Mouse (Mus musculus) kidney, adult 9 months (tissue): Measurements from ENCODE around the gene Lrp3.
A peak's percentile ranks its signal among the peaks of the same experiment; 100 is the strongest.

Experiments used
- DNase-seq: peaks from one replicate; pipeline ENCODE4 v3.0.0; 2022

Gene Lrp3

DNA sequence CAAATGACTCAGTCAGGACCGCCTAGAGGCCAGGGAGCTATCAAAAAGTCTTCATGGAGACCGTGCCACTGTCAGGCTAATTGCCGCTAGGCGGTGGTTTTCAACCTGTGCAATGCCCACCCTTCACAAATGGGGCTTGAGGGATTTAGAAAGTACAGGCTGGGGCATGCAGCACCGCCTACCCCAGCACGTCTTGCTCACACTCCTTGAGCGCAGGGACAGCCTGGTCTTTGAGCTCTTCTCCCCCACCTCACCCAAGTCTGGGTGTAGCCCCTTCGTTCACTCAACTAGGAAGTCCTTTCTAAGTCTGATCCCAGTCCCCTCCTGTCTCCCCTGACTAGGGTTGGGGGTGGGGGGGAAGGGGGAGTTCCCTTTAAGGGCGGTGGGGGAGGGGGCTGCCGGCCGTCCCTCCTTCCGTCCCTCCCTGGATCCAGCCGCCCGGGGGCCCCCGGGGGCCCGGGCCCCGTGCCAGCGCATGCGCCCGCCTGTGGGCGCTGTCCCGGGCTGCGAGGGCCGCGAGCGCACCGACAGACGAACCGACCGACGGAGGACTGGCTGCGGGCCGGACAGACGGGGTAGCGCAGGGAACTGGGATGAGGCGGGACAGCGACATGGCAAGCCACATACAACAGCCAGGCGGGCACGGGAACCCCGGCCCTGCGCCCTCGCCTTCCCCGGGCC is 29.3 kb downstream of the Lrp3 start, which contains the start of gene Slc7a10:
Gene Slc7a10, plus strand, starts transcription at position 497 of the 681 bp plus-strand sequence.
- DNase-seq = no peak

DNA sequence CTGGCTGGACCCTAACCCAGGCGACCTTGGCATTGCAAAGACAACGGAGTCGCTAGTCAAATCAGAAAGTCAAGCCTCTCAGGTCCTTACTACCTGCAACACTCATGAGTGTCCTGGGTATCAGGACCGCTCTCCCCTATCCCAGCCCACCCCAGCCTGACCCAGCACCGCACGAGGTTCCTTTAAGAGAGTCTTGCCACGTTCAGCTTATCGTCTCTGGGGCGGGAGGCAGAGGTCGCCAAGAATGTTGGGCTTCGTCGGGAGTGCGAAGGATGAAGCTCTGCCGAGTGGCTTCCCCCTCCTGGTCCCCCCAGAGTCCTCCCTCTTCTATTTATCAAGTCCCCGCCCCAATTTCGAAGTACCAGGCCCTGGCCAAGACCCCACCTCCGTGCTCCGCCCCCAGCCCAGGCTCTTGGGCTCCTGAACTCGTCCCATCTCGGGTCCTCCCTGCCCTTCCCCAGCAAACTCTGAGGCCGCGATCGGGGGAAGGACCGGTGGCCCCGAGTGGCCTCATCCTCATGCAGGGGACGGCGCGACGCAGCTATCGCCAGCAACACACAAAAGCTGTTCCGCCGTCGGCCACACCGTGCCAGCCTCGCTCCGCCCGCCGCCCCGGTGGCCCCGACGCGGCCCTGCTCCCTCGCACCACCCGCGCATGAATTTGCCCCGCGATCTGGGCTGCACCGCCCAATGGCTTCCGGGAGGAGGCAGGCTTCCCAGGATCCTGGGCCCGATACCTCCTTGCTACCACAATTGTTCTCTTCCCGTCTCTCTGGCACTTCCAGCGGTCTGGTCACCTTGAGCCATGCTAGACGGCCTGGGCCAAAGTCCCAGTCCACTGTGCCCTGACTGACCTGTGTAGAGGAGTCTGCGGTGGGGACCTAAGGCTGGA is 30.2 kb downstream of the Lrp3 start:
- DNase-seq = peak; percentile 42

DNA sequence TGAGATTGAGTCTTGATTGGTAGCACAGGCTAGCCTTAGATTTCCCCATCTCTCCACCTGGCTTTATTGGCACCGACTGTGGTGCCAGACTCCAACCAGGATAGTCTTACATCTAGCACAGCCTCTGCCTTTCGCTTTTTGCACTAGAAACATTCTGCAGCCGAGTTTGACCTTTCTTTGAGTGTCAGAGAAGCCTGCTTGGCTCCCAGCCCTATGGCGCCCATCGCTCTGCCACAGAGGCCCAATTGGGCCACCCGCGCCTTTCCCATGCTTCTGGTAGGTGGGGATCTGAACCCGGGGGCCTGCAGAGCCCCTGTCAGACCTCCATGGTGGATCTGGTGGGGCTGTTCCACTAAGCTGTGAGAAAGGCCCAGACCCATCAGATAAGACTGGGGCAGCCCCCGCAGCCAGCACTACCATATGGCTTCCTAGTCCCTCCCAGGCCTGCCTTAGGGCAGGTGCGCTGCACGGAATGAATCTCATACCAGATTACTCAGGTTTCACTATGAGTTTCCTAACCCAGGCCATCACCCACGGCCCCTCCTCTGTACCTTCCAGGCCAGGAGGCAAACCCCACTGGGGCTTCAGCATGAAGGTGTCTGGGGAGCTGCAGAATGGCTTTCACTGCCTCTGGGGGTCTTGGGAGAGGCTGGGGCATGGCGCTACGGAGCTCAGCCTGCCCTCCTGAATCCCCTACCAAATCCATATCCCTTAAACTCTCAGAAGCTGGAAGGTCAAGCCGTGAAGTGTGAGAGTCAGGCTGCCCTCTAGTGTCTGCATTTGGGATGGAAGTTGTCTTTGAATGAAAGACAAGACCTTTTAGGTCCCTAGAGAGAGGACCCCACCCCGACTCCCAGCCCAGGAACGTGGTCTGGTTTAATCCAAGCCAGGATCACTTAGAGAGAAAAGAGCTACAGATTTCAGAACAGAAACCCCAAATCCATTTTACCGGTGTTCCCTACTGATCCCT is 38.6 kb downstream of the Lrp3 start:
- DNase-seq = peak; percentile 61

DNA sequence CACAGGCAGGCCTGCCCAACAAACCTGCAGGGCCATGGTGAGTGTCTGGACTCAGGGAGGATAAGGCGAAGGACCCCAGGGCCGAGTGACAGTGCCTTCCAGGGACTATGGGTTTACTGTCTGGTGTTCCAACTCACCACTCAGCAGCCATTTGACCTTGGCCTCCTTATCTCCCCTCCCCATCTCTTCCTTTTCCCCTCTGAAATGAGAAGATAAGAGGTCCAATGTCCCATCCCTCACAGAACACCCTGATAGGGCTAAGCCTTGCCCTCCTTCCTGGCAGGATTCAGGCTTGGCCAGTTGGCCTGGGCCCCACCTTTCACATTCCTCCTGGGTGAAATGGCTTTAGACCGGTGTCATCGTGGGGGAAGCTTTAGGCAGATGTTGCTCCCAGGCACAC is 39.8 kb downstream of the Lrp3 start:
- no peak for DNase-seq

DNA sequence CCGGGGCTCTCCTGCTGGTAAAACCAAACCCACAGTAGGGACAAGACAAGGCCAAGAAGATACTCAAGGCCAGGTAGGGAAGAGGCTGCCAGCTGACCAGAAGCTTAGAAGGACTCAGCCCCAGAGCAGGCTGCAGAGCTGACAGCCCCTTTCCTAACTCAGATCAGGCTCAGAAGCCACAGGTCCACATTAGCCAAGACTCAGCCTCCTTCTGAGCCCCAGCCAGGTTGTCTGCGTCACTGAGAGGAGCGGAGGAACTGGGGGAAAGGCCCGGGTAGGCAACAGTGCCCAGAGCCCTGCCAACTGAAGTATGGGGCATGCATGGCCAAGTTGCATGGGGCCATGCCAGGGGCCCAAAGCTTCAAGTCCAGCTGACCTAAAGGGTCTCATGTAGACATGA is 42.8 kb downstream of the Lrp3 start:
- DNase-seq = no peak

DNA sequence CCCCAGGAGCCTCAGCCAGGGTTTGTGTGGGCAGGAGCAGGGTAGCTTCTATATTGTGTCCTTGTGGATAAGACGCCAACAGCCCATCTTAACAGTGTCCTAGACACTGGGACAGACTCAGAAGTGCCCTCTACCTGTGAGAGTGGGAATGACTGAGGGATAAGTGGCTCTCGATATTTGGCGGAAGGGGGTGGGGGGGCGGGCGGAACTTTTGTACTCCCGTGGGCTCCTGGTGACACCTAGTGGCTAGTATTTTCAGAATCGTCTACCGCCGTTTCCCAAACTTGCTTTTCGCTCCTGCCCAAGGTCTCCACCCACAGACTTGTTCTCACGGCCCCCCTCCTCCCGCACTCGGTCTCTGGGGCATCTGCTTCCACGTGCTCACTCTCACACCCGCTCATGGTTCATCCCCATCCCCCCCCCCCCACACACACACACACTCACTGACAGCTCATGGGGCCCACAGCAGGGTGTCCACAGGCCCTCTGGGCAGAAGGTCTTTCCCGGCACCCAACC is 43.4 kb downstream of the Lrp3 start:
- peak; percentile 89 for DNase-seq

DNA sequence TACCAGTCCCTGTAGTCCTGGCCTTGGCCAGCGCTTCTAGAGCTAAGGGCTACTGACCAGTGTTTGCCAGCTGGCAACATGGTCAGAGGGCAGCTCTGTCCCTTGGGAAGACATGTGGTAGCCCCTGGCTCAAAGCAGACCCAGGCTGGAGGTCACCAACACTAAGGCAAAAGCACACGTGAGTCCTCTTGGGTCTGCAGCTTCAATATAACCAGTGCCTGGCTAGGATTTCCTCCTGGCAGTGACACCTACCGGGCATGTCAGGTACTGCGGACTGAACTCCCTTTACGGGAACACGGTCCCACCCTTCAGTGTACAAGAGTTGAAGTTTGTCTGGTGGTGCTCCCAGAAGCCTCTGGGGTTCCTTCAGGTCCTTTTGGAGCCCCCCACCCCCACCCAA is 46.0 kb downstream of the Lrp3 start:
- DNase-seq = peak; percentile 96

DNA sequence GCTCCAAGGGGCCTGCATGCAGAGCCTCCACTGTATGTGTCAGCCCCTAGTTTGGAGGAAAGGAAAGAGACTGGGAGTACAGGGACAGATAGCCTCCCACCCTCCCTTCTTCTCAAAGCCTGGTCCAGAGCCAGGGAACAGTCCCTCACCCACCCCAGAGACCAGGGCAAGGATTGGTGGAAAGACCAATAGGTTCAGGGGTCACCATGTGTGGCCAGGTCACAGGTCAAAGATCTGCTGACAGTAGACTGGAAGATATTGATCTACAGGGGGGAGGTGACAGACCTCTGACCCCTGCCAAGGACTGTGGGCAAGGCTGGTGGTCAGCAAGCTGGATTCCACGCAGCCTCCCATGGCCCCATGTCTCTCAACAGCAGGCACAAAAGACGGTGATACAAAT is 47.4 kb downstream of the Lrp3 start:
- DNase-seq = no peak

DNA sequence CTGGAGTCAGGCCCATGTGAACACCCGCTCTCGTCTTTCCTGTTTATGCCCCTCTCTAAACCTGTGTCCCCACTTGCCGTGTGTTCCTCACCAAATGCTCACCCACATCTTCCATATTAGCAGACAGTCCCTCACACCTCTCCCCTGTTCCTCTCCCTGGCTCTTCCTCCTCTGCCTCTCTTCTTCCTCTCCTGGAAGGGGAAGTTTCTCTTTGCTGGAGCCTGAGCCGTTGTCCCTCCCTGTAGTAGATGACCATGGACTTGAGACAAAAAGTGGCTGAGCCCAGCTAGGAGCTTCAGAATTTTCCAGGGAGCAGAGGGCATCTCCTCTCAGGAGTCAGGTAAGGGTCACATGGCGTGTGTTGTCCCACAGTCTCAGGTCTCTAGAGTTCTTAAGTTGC is 48.3 kb downstream of the Lrp3 start:
- DNase-seq = no peak

DNA sequence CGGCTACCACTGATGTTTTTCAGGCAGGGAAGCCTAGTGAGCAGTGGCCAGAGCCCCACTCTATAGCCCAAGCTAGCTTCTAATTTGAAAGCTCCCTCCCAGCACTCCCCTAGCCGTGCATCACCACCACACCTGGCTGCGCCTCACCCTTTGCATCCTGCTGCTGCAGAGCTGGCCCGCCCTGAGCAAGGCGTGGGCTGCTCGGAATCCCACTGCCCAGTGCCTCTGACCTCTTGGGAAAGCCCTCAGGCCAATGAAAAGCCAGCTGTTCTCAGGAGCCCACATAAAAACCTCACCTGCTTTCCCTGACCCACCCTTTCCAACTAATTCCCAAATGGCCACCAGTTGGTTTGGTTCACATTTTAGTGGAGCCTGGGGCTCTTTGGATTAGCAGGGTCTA is 51.2 kb downstream of the Lrp3 start:
- DNase-seq = no peak

DNA sequence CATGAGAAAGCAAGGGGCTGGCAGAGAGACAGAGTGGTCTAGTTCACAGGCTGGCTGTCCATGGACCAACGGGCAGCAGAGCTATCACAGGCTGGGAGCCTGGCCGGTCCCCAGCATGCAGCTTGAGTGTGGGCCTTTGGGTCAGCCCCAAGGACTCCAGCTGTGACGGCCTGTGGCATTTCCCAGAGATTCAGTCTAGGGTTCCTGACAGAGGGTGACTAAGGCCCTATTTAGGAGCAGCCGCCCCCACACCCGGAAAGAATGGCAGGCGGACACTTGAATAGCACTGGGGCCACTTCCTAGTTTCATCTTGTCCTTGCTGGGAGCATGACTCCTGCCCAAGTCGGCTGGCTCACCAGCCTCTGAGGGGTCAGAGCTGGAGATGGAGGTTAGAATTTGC is 51.7 kb downstream of the Lrp3 start:
- no peak for DNase-seq

DNA sequence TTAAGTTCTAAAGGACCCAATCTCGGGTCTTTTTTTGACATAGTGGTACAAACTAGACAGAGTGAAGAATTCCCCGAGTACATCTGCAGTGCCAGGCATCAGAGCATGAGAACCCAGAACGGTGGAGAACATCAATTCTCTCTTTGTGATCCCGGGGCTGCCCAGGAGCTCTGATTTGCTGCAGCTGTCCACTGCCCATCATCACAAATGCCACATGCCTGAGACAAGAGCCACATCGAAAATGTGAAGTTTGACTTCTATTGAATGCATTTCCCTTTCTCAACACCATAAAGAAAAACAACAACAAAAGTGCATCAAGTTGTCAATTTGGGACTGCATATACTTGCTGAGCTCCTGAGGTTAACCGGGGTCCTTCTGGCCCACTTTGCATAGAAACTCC is 52.9 kb downstream of the Lrp3 start:
- no peak for DNase-seq

DNA sequence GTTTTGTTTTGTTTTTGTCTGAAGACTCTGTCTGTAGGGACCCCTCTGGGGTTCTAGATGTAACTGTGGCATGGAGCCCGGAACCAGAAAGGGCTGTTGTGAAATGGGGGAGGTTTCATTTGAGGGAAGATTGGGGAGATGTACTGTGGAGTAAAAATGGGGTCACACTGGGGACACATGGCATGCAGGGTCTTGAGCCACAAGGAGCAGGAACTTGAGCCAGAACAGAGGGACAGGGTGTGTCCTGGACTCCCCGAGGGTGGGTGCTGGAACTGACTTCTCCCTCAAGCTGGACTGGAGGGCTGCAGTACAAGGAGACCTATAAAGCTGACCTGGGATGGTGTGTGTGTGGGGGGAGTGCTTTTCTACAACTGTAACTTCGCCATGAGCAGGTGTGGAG is 57.8 kb downstream of the Lrp3 start:
- DNase-seq = no peak

DNA sequence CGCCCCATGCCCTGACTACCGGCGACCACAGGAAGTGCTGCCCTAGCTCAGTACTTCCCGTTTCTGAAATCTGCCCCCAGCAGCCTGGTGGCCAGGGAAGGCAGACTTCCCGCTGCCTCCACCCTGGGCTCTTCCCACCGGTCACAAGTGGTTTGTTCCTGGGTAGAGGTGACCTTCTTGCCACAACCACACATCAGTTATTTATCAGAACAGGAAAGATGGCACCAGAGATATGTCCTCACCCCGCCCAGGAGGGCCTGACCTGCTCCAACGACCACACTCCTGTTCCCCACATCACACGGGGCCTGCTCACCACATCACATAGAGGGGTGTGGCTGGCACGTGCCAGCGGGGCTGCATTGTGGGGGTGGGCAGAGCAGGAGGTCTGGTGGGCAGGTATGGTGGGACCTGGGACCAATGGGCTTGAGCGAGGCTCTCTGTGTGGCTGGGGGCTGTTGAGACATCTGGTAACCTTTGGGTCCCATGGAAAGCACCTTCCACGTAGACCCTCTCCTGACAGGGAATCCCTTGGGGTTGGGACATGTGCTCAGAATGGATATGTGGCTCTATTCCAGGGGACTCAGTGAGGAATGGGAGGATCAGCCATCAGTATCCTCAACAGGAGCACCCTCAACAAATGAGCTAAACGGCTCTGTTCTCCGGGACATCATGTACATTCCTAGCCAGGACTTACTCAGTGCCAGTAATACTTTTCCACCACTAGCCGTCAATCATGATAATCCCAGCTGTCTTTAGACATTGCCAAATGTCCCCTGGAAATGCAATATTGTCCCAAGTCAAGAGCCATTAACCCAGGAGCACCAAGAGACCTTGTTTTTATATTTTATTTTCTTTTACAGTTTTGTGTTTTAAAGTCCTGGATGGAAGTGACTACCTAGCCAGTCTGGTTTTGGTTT is 58.5 kb downstream of the Lrp3 start:
- DNase-seq = no peak

DNA sequence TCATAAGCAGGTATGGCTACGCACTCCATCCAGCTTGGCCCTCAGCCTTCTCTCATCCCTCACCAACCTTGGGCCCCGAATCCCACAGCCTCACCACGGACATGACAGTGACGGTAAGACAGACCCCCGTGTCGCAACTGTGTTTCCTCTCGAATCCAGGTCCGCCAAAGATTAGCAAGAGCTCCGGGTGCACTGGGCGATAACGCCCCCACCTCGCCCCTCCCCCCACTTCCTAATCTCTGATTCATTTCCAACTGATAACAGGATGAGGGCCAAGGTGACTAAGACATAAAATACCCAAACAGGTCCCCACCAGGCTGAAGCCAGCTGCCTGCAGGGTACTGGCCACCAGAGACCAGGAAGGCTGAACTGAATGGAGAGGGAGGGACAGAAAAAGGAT is 60.8 kb downstream of the Lrp3 start:
- DNase-seq = no peak

DNA sequence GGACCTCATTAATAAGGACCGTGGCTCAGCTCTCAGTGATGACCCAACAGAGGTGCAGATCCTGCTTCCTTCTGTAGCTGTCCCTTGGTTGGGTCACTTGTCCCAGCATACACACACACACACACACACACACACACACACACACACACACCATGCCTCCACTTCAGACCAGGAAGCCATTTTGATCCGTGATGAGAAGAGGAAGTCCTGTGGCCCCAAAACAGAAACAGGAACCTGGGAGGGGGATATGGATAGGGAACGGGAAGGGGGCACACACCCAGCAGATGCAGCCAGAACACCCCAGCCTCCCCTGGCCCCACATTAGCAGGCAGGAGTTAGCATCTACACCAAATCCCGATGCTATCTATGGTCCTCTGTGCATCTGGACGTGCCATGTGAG is 64.4 kb downstream of the Lrp3 start:
- DNase-seq = no peak
